Mouse (Mus musculus): ENCODE measurements around the gene Apol7e. TPM values are rescaled to one million over a fixed set of nuclear protein-coding genes. Genes with fewer than 3 reads are reported as not detected.
"Not testable (repeated sequence)": the region's sequence is repeated elsewhere in the genome, so short reads cannot be mapped to it uniquely, and the experiment has no call there.

The Apol7e gene
- polyA plus RNA-seq, 1 experiment from 2014 or later, result not detected

DNA sequence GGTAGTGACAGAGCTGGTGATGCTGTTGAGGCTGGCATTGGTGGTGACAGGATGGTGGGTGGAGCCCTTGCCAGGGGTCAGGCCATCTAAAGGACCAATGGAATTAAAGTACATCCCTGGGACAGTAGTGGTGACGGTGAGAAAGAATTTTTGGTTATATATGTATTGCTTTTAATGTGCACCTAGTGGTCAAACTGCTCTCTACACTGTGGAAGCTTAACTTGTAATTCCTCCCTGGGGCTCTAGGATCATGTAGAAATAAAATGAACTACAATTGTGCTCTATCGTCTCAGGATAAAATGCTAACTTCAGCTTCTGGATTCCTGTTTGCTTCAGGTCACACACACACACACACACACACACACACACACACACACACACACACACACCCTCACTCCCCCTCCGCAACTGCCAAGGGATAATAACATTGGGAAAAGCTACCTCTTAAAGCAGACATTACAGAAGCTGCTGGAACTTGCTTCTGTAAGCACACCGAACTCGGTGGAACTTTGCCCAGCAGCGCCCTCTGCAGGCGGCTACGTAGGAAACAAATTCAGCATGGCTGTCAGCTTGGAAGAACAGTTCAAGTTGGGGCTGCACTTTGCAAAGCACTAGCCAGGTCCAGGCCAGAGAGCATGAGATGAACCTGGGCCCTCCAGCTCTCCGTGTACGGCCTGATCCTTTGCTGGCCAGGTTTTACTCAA lies 25.7 kb downstream of the Apol7e start:
- not testable (repeated sequence) for H3K4me2 ChIP-seq; H3K27ac ChIP-seq (replicated peaks); H3K4me1 ChIP-seq; H3K9me3 ChIP-seq (replicated peaks); H3K27me3 ChIP-seq (replicated peaks); H3K36me3 ChIP-seq; H3K4me3 ChIP-seq (replicated peaks); H3K9ac ChIP-seq (replicated peaks)
- peak; percentile 41; the same call in 1 of the 2 replicates for ATAC-seq (ENCODE audit: low FRiP score)
- 24% methylated on average over 2 of the region's 10 CpGs for WGBS

DNA sequence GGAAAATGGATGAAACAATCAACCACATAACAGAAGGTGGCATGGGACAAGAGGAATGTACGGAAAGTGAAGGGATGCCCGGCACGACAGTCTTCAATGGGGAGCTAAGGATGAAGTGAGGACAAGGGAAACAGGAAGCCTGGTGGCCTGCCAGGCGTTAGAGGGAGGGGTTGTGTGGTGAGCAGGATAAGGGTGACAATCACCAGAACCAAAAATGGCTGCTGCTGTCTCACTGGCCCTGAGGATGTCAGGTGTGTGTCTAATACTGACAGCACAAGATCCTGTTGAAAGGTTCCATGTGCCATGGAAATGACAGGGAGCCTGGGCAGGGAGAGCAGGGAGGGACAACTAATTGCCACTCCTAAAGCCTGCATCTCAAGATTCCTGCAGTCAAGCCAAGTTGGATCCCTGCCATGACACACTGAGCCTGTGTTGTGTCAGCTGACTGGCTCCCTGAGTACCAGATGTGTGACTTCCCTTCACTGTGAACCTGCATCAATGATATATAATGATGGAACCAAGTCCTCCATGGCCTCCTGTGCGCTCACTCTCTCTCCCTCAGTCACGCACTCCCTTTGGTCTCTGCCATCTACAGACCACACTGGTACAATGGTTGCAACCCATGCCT lies 26.9 kb downstream of the Apol7e start:
- not testable (repeated sequence) for H3K4me1 ChIP-seq; H3K4me2 ChIP-seq; H3K9me3 ChIP-seq (replicated peaks); H3K36me3 ChIP-seq; H3K4me3 ChIP-seq (replicated peaks); H3K27me3 ChIP-seq (replicated peaks); ATAC-seq (ENCODE audit: low FRiP score); H3K9ac ChIP-seq (replicated peaks); H3K27ac ChIP-seq (replicated peaks)
- WGBS, result 84% methylated on average over 6 of the region's 6 CpGs

DNA sequence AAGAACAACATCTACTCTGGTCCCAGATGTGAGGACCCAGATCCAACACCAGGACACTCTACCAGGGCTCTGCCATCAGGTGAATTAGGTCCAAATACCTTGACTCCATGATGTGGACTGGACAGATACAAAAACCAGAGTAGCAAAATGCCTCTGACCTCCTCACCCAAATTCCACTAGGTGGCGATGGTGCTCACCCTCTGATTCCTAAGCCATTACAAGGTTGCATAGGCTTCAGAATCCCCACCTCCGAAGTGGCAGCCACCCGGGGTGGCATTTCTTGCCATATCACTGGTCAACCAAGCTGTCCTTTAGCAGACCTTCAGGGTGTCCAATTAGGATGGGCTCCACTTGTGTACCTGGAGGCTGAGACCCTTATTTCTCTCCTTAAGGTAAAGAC lies 28.5 kb downstream of the Apol7e start:
- H3K27me3 ChIP-seq (replicated peaks); H3K27ac ChIP-seq (replicated peaks); H3K9me3 ChIP-seq (replicated peaks); H3K9ac ChIP-seq (replicated peaks); H3K4me1 ChIP-seq; H3K36me3 ChIP-seq; H3K4me3 ChIP-seq (replicated peaks); H3K4me2 ChIP-seq; ATAC-seq (ENCODE audit: low FRiP score): not testable (repeated sequence)
- 0% methylated on average over 3 of the region's 3 CpGs for WGBS

DNA sequence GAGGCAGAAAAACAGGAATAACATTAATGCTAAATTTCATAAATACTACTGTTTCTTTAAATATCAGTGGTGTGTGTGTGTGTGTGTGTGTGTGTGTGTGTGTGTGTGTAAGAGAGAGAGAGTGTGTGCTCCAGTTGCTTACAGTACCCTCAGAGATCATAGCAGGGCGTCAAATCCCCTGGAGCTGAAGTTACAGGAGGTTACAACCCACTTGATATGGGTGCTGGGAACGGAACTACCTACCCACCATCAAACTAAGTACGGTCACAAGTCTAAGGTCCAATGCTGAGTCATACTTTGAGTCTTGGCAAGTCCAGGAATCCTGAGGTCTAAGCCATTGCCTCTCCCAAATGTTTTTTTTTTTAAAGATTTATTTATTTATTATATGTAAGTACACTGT lies 29.1 kb downstream of the Apol7e start:
- not testable (repeated sequence) for H3K4me3 ChIP-seq (replicated peaks); H3K36me3 ChIP-seq; H3K4me1 ChIP-seq; H3K9me3 ChIP-seq (replicated peaks); H3K27me3 ChIP-seq (replicated peaks); H3K4me2 ChIP-seq; ATAC-seq (ENCODE audit: low FRiP score); H3K27ac ChIP-seq (replicated peaks); H3K9ac ChIP-seq (replicated peaks)
- WGBS, result 87% methylated on average over 3 of the region's 3 CpGs

DNA sequence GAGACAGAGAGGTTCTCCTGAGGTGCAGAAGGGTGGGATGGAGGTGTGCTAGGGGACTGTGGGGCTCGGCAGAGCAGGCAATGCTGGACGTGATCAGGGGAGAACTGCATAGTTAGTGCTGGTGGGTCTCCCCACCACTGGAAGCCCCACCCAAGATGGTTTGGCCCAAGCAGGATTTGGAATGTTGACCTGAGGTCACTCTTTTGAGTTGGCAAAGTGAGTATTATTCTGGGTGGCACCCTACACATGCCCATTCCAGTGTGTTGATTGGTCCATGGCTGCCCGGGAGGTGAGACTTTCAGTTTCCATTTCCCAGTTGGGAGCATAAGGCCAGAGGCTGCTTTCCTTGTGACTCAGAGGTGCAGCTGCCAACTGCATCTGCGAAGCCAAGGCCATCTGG lies 30.1 kb downstream of the Apol7e start, which contains the start of gene Apol9b:
TSS of gene Apol9b (plus strand) at position 301 of the 400 bp plus-strand sequence.
- not testable (repeated sequence) for H3K27ac ChIP-seq (replicated peaks); H3K36me3 ChIP-seq; H3K27me3 ChIP-seq (replicated peaks); ATAC-seq (ENCODE audit: low FRiP score); H3K9me3 ChIP-seq (replicated peaks); H3K9ac ChIP-seq (replicated peaks); H3K4me3 ChIP-seq (replicated peaks); H3K4me2 ChIP-seq; H3K4me1 ChIP-seq
- 100% methylated on average over 1 of the region's 4 CpGs for WGBS

DNA sequence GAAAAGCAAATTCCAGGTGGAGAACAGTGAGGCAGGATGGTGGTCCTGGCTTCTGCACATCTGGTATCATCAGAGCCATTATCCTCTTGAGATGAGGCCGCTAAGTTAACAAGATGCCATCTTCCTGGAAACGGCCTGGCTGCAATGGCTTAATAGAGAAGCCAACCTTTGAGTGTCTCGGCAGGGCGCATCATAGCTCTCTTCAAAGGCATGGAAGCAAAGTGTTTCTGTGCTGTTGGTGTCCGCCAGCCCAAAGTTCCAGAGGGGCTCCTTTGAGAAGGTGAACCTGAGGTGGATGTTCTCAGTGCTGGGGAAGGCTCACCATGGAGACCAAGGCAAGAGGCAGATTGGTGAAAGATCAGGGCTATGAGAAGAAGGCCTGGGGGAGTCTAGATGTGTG lies 32.9 kb downstream of the Apol7e start:
- 82% methylated on average over 5 of the region's 5 CpGs for WGBS
- no peaks in the 10 kb centered on the region for H3K4me1 ChIP-seq
- H3K27ac ChIP-seq (replicated peaks), result no peak overlapping the region
- H3K9ac ChIP-seq (replicated peaks), result no peak overlapping the region
- H3K9me3 ChIP-seq (replicated peaks), result no peaks in the 10 kb centered on the region
- ATAC-seq (ENCODE audit: low FRiP score), result no peak
- no peak overlapping the region for H3K4me3 ChIP-seq (replicated peaks)
- no peaks in the 10 kb centered on the region for H3K36me3 ChIP-seq
- H3K27me3 ChIP-seq (replicated peaks), result no peaks in the 10 kb centered on the region
- H3K4me2 ChIP-seq, result no peak overlapping the region

DNA sequence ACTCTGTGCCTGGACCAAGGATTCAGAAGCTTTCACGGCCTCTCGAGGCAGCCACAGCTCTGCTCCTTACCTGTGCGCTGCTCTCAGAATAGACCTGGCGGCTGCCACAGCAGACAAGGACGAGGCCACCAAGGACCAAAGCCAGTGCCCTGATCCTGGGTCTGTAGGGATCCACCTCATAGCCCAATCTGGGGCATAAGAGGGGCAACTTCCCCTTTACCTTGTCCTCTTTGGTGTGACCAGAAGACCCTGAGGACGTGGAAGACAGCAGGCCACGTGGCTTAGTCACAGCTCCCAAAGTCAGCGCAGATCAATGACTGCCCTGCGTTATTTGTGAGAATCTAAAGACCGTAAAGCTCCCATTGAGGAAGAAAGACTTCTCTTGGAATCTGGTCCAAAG lies 34.2 kb downstream of the Apol7e start:
- H3K27me3 ChIP-seq (replicated peaks); H3K4me2 ChIP-seq; H3K27ac ChIP-seq (replicated peaks); H3K4me3 ChIP-seq (replicated peaks); H3K9me3 ChIP-seq (replicated peaks); H3K36me3 ChIP-seq; H3K9ac ChIP-seq (replicated peaks); ATAC-seq (ENCODE audit: low FRiP score); H3K4me1 ChIP-seq: not testable (repeated sequence)
- WGBS, result 73% methylated on average over 10 of the region's 10 CpGs

DNA sequence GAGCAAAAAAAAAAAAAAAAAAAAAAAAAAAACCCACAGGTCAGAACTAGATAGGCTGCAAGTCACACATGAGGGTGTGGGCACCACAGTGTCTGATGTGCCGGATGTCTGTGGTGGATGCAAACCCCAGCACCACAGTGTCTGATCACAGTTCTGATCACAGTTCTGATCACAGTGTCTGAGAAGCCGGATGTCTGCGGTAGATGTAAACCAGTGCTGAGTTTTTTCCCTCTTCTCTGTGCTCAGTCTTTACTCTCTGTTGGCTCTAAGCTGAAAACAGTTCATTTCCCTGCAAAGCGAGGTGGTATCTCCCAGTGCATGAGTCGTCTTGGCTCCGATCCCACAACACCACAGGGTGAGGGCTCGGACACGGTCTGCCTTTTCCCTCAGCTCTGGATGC lies 34.7 kb downstream of the Apol7e start:
- H3K4me2 ChIP-seq; H3K27ac ChIP-seq (replicated peaks); H3K4me1 ChIP-seq; H3K4me3 ChIP-seq (replicated peaks); ATAC-seq (ENCODE audit: low FRiP score); H3K27me3 ChIP-seq (replicated peaks); H3K9ac ChIP-seq (replicated peaks); H3K36me3 ChIP-seq; H3K9me3 ChIP-seq (replicated peaks): not testable (repeated sequence)
- 71% methylated on average over 8 of the region's 8 CpGs for WGBS

DNA sequence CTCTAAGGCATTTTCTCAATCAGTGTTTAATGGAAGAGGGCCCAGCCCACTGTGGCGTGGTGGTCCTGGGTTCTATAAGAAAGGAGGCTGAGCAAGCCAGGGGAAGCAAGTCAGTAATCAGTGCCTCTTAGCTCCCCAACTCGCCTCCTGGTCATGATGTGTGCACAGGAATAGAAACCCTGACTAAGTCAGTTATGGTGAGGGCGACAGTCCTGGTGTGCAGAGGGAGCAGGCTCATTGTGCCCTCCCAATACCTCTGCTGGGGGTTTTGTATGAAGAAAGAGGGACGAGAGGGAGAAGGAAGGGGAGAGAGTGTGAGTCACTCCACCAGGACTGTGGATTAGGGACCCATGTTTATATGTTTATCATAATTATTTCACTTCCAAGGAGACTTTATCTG lies 35.2 kb downstream of the Apol7e start:
- 67% methylated on average over 4 of the region's 4 CpGs for WGBS
- not testable (repeated sequence) for ATAC-seq (ENCODE audit: low FRiP score)

DNA sequence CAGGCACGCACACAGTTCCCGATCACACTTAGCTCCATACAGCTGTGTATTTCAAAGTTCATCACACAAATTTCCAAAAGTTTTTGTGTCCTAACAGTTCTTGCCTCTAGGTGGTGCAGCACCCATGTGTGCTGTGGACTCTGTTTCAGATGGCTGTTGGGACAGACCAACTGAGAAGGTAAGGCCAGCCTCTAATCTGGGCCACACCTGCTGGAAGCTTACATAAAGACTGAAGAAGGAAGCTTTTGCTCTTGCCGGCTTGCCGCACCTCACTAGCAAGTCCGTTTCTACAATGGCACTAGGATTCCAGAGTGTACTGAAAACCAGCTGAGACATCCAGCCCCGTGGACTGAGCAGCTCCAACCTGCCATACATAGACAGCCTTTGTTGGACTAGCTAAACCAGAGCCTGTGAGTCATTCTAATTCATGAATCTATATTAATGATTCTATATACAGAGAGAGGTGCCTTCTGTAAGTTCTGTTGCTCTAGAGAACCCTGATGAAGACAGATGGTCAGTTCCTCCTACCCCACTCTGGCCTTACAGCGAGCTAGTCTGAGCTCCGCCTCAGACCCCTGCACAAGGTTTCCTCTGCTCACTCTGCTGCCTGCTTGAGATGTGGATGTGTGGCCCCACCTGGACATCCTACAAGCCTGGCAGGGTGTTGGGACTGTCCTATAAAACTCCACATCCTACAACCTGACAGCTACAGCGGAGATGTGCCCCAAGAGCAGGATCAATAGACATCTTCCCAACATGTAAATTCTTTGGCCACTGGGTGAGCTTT lies 42.0 kb downstream of the Apol7e start:
- Histone ChIP-seq H3K27me3 (replicated peaks) (no peaks in the 10 kb centered on the region), H3K9me3 (replicated peaks) (no peaks in the 10 kb centered on the region), H3K4me2 (no peak overlapping the region), H3K36me3 (no peaks in the 10 kb centered on the region), H3K4me1 (no peaks in the 10 kb centered on the region), H3K4me3 (replicated peaks) (no peak overlapping the region), H3K9ac (replicated peaks) (no peak overlapping the region), H3K27ac (replicated peaks) (no peak overlapping the region)
- no peak for ATAC-seq (ENCODE audit: low FRiP score)
- 80% methylated on average over 9 of the region's 9 CpGs for WGBS

More for the DNA sequence above, 35.2 kb downstream of the Apol7e start:
- H3K36me3 ChIP-seq; H3K27me3 ChIP-seq (replicated peaks); H3K4me1 ChIP-seq; H3K4me3 ChIP-seq (replicated peaks); H3K4me2 ChIP-seq; H3K9me3 ChIP-seq (replicated peaks); H3K9ac ChIP-seq (replicated peaks); H3K27ac ChIP-seq (replicated peaks): not testable (repeated sequence)

DNA sequence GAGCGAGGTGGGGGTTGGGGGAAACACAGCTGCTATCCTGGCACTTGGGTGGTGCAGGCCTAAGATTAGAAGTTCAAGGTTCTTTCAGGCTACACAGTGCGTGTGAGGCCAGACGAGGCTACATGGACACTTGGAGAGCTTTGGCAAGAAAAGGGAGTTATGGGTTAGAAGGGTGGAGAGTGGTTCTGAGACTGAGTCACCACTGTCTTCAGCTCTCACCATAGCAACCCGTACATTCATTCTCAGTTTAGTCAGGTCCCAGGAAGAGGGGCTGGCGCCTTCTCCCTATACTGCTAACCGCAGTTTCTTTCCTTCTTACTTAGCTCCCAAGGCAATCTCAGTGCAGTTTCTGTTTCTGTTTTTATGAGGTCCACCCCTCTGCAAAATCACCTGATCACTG lies 42.9 kb downstream of the Apol7e start:
- H3K27me3 ChIP-seq (replicated peaks); ATAC-seq (ENCODE audit: low FRiP score); H3K36me3 ChIP-seq; H3K4me3 ChIP-seq (replicated peaks); H3K9me3 ChIP-seq (replicated peaks); H3K27ac ChIP-seq (replicated peaks); H3K9ac ChIP-seq (replicated peaks); H3K4me1 ChIP-seq; H3K4me2 ChIP-seq: not testable (repeated sequence)
- WGBS, result 89% methylated on average over 6 of the region's 6 CpGs

DNA sequence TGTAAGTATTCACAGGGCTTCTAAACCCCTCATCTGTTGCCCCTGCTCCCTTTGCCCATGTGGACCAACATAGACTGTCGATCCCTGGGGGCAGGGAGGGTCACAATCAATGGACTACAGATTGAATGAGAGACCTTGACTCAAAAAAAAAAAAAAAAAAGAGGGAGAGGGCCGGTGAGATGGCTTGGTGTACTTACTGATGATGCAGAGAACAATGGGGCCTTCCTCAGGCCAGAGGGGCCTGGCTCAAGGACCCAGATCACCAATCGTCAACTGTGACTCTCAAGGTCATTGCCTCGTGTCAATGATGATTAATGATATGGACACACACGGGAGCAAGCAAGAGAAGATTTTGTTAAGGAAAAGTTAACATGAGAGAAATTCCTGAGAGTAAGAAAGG lies 46.0 kb downstream of the Apol7e start:
- Histone ChIP-seq H3K4me1 (no peaks in the 10 kb centered on the region), H3K4me3 (replicated peaks) (no peak overlapping the region), H3K9me3 (replicated peaks) (no peaks in the 10 kb centered on the region), H3K27me3 (replicated peaks) (no peaks in the 10 kb centered on the region), H3K27ac (replicated peaks) (no peak overlapping the region), H3K9ac (replicated peaks) (no peak overlapping the region), H3K4me2 (no peak overlapping the region), H3K36me3 (no peaks in the 10 kb centered on the region)
- WGBS, result 23% methylated on average over 5 of the region's 5 CpGs
- no peak for ATAC-seq (ENCODE audit: low FRiP score)

Measured in neural tube, embryonic 15.5 days (tissue).